Mouse (Mus musculus): ENCODE measurements around the gene Lsm4. TPM values are rescaled to one million over a fixed set of nuclear protein-coding genes. Genes with fewer than 3 reads are reported as not detected.

Gene Lsm4
- 119 and 132 TPM in 2 replicates for polyA plus RNA-seq (2015; fragmentation: Nextera tagmentation; extraction: Ambion mirVana)

GRCm38 (mm10) chr8:70673079-70673856 is at the start of gene Lsm4:
TSS of gene Lsm4 (plus strand) at chr8:70673248.

DNA sequence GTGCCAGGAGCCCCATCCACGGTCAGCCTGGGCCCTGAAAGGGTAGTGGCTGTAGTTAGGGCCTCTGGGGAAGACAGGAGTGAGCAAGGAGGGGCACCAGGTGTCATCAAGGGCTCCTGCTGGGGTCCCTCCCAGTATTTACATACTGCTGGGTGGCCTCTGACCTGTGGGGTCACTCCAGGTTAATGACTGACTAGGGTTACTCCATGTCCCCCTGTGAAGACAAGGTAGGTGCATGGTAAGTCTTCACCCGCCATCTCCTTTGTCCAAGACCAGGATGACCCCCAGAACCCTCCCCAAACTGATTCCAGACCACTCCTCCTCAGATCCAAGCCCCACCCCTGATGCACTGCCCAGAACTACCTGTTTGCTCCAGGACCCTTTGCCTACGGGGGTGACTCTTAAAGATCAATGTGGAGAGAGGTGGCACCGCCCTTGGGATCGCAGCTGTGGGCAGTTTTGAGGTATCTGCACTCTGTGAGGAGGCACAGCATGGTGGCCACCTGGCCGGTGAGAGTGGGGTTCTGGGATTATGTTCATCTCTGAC is 40.6 kb upstream of the Lsm4 start, which contains the start of gene Gdf15:
Gene Gdf15, minus strand, starts transcription at position 111 of the 547 bp plus-strand sequence.

DNA sequence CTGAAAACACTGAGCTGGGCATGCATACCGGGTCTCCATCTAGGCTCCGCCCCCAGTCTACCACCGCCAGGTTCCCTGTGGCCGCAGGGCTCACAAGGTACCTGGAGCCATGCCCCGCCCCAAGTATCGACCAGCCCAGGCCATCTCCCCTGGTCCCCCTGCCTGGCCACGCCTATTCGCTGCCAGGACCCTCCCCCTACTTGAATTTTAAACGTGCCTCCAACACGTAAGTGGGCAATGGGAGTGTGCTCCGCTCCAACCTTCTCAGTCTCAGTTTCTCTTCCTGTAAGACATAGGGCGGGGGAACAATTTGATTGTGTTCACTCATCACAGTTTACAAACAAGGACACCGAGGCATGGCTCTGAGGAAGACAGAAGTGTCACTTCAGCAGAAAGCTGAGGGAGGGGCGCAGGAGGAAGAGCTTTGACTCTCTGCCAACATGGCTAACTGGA is 12.7 kb upstream of the Lsm4 start, which contains the start of gene Pgpep1:
Gene Pgpep1, minus strand, starts transcription at position 116 of the 453 bp plus-strand sequence.

GRCm38 (mm10) chr8:70698310-70699109 is 25.5 kb downstream of the Lsm4 start, which contains the start of gene Jund:
TSS of gene Jund (plus strand) at chr8:70698949.

DNA sequence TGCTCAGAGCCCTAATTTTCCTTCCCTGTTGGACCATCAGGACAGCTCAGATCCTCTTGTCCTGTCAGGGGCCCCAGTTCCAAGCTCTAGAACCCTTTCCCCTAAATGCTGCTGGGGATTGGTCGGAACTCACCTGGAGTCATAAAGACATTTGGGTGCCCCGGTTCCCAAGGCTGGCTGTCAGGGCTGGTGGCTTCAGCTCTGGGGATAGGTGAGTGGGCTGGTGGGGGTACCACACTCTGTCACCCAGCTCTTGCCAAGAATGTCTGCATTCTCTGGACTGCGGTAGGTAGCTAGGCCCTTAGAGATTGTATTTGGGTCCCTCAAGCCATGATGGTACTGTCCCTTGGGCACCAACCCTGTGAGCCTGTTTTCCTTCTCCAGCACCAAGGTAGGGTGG is 30.2 kb downstream of the Lsm4 start, which contains the start of gene Iqcn:
Gene Iqcn, plus strand, starts transcription at position 171 of the 400 bp plus-strand sequence.

DNA sequence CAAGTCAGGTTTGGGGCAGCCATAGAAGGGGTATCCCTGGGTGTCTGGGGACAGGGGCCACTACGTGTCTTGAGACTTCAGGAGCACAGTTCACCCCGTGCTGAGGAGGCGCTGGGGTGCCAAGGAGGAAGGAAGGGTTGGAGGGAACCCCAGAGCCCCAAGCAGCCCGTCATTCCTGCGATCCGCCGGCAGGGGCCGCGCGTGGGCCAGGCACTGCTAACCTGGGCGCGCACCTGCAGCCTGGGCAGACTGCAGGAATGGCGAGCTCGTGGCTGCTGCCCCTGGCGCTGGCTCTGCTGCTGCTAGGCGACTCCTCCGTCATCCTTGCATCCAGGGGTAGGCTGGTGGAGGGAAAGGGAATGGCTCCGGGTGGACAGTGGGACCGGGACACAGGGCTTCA is 45.2 kb downstream of the Lsm4 start, which contains the start of gene Gm3336:
Gene Gm3336, plus strand, starts transcription at position 247 of the 400 bp plus-strand sequence.

DNA sequence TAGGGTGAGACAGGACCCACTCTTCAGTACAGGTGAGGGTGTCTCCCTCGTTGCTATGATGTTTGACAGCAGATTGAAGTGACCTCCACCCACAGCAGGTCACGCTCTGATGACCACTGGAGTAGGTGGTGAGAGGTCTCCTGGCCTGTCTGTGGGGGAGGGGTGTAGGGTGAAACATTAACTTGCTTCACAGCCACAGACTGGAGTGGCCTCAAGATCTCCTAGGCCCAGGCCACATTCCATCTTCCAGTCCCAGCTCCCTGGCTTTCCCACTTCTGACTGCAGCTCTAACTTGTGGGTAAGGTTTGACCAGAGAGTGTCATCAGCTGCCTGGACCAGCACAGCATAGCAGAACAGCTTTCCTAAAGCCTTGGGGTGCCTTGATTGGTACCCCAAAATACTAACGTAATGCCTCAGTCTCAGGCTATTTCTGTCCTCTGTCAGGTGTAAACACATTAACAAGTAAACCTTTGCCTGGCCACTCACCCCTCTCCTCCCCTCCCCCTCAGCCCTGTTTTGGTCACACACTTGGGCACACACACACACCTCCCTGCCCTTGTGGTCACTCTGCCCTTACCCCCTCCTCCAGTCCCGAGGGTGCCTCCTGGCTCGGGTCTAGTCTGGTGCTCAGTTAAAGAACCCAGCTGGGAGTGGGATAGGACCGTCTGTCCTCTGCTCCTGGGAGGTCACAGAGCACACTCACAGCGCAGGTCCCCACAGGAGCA is 50.6 kb downstream of the Lsm4 start, which contains the start of gene Pde4c:
Gene Pde4c, plus strand, starts transcription at position 235 of the 725 bp plus-strand sequence.

Other genes starting within 250 kb of the Lsm4 start
- gene Crtc1, start 233.7 kb upstream of the Lsm4 start, polyA plus RNA-seq (2015; fragmentation: Nextera tagmentation; extraction: Ambion mirVana): 7.8 and 8.3 TPM in 2 replicates
- gene Klhl26, start 196.3 kb upstream of the Lsm4 start, polyA plus RNA-seq (2015; fragmentation: Nextera tagmentation; extraction: Ambion mirVana): 17.0 and 18.6 TPM in 2 replicates
- not detected in 2 replicates for gene Tmem59l, start 185.9 kb upstream of the Lsm4 start, polyA plus RNA-seq (2015; fragmentation: Nextera tagmentation; extraction: Ambion mirVana)
- 0.36 and 0.42 TPM in 2 replicates for gene Crlf1, start 180.1 kb upstream of the Lsm4 start, polyA plus RNA-seq (2015; fragmentation: Nextera tagmentation; extraction: Ambion mirVana)
- gene Rex1bd, start 166.5 kb upstream of the Lsm4 start, polyA plus RNA-seq (2015; fragmentation: Nextera tagmentation; extraction: Ambion mirVana): 113 and 116 TPM in 2 replicates
- 768 and 841 TPM in 2 replicates for gene Uba52, start 162.4 kb upstream of the Lsm4 start, polyA plus RNA-seq (2015; fragmentation: Nextera tagmentation; extraction: Ambion mirVana)
- gene Fkbp8, start 145.5 kb upstream of the Lsm4 start, polyA plus RNA-seq (2015; fragmentation: Nextera tagmentation; extraction: Ambion mirVana): 200 and 204 TPM in 2 replicates
- 53.9 and 54.6 TPM in 2 replicates for gene Kxd1, start 145.3 kb upstream of the Lsm4 start, polyA plus RNA-seq (2015; fragmentation: Nextera tagmentation; extraction: Ambion mirVana)
- gene Ell, start 133.8 kb upstream of the Lsm4 start, polyA plus RNA-seq (2015; fragmentation: Nextera tagmentation; extraction: Ambion mirVana): 11.7 and 12.5 TPM in 2 replicates
- 25.1 and 27.7 TPM in 2 replicates for gene Isyna1, start 78.9 kb upstream of the Lsm4 start, polyA plus RNA-seq (2015; fragmentation: Nextera tagmentation; extraction: Ambion mirVana)
- 71.0 and 78.8 TPM in 2 replicates for gene Ssbp4, start 64.4 kb upstream of the Lsm4 start, polyA plus RNA-seq (2015; fragmentation: Nextera tagmentation; extraction: Ambion mirVana)
- 4.4 and 6.6 TPM in 2 replicates for gene Lrrc25, start 57.1 kb upstream of the Lsm4 start, polyA plus RNA-seq (2015; fragmentation: Nextera tagmentation; extraction: Ambion mirVana)
- 0.79 and 2.8 TPM in 2 replicates for gene Gdf15, start 40.8 kb upstream of the Lsm4 start, polyA plus RNA-seq (2015; fragmentation: Nextera tagmentation; extraction: Ambion mirVana)
- 19.2 and 24.1 TPM in 2 replicates for gene Pgpep1, start 12.9 kb upstream of the Lsm4 start, polyA plus RNA-seq (2015; fragmentation: Nextera tagmentation; extraction: Ambion mirVana)
- 41.5 and 52.0 TPM in 2 replicates for gene Jund, start 25.7 kb downstream of the Lsm4 start, polyA plus RNA-seq (2015; fragmentation: Nextera tagmentation; extraction: Ambion mirVana)
- gene Iqcn, start 30.2 kb downstream of the Lsm4 start, polyA plus RNA-seq (2015; fragmentation: Nextera tagmentation; extraction: Ambion mirVana): 0.04 TPM in 1 of 2 replicates, not detected in the other
- 0.19 and 0.20 TPM in 2 replicates for gene Gm3336, start 45.3 kb downstream of the Lsm4 start, polyA plus RNA-seq (2015; fragmentation: Nextera tagmentation; extraction: Ambion mirVana)
- 0.05 and 0.10 TPM in 2 replicates for gene Pde4c, start 50.5 kb downstream of the Lsm4 start, polyA plus RNA-seq (2015; fragmentation: Nextera tagmentation; extraction: Ambion mirVana)
- 9.9 and 10.0 TPM in 2 replicates for gene Rab3a, start 81.4 kb downstream of the Lsm4 start, polyA plus RNA-seq (2015; fragmentation: Nextera tagmentation; extraction: Ambion mirVana)
- 49.0 and 49.6 TPM in 2 replicates for gene Mpv17l2, start 87.7 kb downstream of the Lsm4 start, polyA plus RNA-seq (2015; fragmentation: Nextera tagmentation; extraction: Ambion mirVana)
- 27.2 and 27.8 TPM in 2 replicates for gene Pik3r2, start 103.5 kb downstream of the Lsm4 start, polyA plus RNA-seq (2015; fragmentation: Nextera tagmentation; extraction: Ambion mirVana)
- 4.8 and 6.3 TPM in 2 replicates for gene Mast3, start 131.8 kb downstream of the Lsm4 start, polyA plus RNA-seq (2015; fragmentation: Nextera tagmentation; extraction: Ambion mirVana)
- 0.06 TPM in 1 of 2 replicates, not detected in the other for gene Il12rb1, start 135.2 kb downstream of the Lsm4 start, polyA plus RNA-seq (2015; fragmentation: Nextera tagmentation; extraction: Ambion mirVana)
- gene Arrdc2, start 166.5 kb downstream of the Lsm4 start, polyA plus RNA-seq (2015; fragmentation: Nextera tagmentation; extraction: Ambion mirVana): 4.0 and 5.5 TPM in 2 replicates
- gene Kcnn1, start 190.0 kb downstream of the Lsm4 start, polyA plus RNA-seq (2015; fragmentation: Nextera tagmentation; extraction: Ambion mirVana): 1.2 and 1.4 TPM in 2 replicates
- 73.6 and 78.0 TPM in 2 replicates for gene Ccdc124, start 200.7 kb downstream of the Lsm4 start, polyA plus RNA-seq (2015; fragmentation: Nextera tagmentation; extraction: Ambion mirVana)
- 0.66 and 1.1 TPM in 2 replicates for gene Slc5a5, start 219.5 kb downstream of the Lsm4 start, polyA plus RNA-seq (2015; fragmentation: Nextera tagmentation; extraction: Ambion mirVana)
- gene Rpl18a, start 224.2 kb downstream of the Lsm4 start, polyA plus RNA-seq (2015; fragmentation: Nextera tagmentation; extraction: Ambion mirVana): 3,897 and 4,512 TPM in 2 replicates
- gene Map1s, start 232.7 kb downstream of the Lsm4 start, polyA plus RNA-seq (2015; fragmentation: Nextera tagmentation; extraction: Ambion mirVana): 31.9 and 35.1 TPM in 2 replicates

All from urinary bladder, postnatal 0 days (tissue).